Mouse (Mus musculus) embryonic facial prominence, embryonic 13.5 days (tissue): ENCODE measurements around the gene Itgb5. TPM values are rescaled to one million over a fixed set of nuclear protein-coding genes. Genes with fewer than 3 reads are reported as not detected.

Source experiments
- ATAC-seq: fragments of 200-750 bp; cut with Nextera tagmentation; 2 replicates; pipeline ENCODE4 v1.8.0; 2017; ENCODE audit warnings: low read depth; ENCODE audit not compliant: insufficient number of reproducible peaks, insufficient read depth, low FRiP score, low TSS enrichment
- H3K27ac ChIP-seq: fragments of 300-500 bp; sonication (generic); 2 replicates; pipeline ENCODE4 v1.5.1; 2015; ENCODE audit warnings: moderate library complexity, mild to moderate bottlenecking, inconsistent platforms
- H3K27me3 ChIP-seq: fragments of 300-500 bp; sonication (generic); 2 replicates; pipeline ENCODE4 v1.6.1; 2015; ENCODE audit warnings: mild to moderate bottlenecking, inconsistent platforms
- H3K36me3 ChIP-seq: fragments of 300-500 bp; sonication (generic); 2 replicates; pipeline ENCODE4 v1.6.1; 2015; ENCODE audit warnings: mild to moderate bottlenecking, inconsistent platforms
- H3K4me1 ChIP-seq: fragments of 300-500 bp; sonication (generic); 2 replicates; pipeline ENCODE4 v1.6.1; 2015; ENCODE audit warnings: inconsistent platforms
- H3K4me2 ChIP-seq: fragments of 300-500 bp; sonication (generic); 2 replicates; pipeline ENCODE4 v1.6.1; 2015; ENCODE audit warnings: moderate library complexity, mild to moderate bottlenecking, inconsistent platforms
- H3K4me3 ChIP-seq: fragments of 300-500 bp; sonication (generic); 2 replicates; pipeline ENCODE4 v1.5.1; 2015; ENCODE audit warnings: mild to moderate bottlenecking, inconsistent platforms
- H3K9ac ChIP-seq: fragments of 300-500 bp; sonication (generic); 2 replicates; pipeline ENCODE4 v1.6.1; 2015; ENCODE audit warnings: mild to moderate bottlenecking, inconsistent platforms
- H3K9me3 ChIP-seq: fragments of 300-500 bp; sonication (generic); 2 replicates; pipeline ENCODE4 v1.6.1; 2016; ENCODE audit warnings: inconsistent platforms
- WGBS: fragments of 180-500 bp; shearing (Covaris S2); methylation state at CpG from one replicate; pipeline ENCODE4 v1.1.7; 2015; ENCODE audit warnings: mixed read lengths; 5-methylcytosine and 5-hydroxymethylcytosine counted together
- polyA plus RNA-seq: library from polyadenylated mRNA; unstranded; fragments of >200 nt; fragmentation: Nextera tagmentation; extraction: Ambion mirVana; gene quantifications from 2 replicates; pipeline ENCODE4 v1.2.1, GENCODE M21; 2015

Itgb5 gene
- polyA plus RNA-seq, 1 experiment from 2014 or later: 47.7 TPM

DNA sequence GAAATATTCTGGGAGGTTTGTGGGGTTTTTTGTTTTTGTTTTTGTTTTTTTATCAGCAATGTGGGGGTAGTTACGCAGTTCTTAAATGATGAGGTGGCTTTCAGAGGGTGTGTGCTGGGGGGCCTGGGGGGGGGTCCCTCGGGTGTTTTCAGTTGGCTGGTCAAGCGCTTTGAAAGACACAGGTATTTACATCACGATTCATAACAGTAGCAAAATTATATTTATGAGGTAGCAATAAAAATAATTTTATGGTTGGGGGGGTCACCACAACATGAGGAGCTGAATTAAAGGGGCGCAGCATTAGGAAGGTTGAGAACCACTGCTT, 3.9 kb downstream of the Itgb5 start:
- H3K9ac ChIP-seq: peak overlapping the region; percentile 67
- no peaks in the 10 kb centered on the region for H3K27me3 ChIP-seq
- peak overlapping the region; percentile 78 for H3K4me2 ChIP-seq
- H3K36me3 ChIP-seq: no peaks in the 10 kb centered on the region
- H3K4me1 ChIP-seq: peaks cover 75% of the 10 kb centered on the region
- H3K9me3 ChIP-seq: no peaks in the 10 kb centered on the region
- peak overlapping the region; percentile 87 for H3K27ac ChIP-seq
- H3K4me3 ChIP-seq: peak overlapping the region; percentile 39
- 5% methylated on average over 5 of the region's 5 CpGs for WGBS
- no peak for ATAC-seq

DNA sequence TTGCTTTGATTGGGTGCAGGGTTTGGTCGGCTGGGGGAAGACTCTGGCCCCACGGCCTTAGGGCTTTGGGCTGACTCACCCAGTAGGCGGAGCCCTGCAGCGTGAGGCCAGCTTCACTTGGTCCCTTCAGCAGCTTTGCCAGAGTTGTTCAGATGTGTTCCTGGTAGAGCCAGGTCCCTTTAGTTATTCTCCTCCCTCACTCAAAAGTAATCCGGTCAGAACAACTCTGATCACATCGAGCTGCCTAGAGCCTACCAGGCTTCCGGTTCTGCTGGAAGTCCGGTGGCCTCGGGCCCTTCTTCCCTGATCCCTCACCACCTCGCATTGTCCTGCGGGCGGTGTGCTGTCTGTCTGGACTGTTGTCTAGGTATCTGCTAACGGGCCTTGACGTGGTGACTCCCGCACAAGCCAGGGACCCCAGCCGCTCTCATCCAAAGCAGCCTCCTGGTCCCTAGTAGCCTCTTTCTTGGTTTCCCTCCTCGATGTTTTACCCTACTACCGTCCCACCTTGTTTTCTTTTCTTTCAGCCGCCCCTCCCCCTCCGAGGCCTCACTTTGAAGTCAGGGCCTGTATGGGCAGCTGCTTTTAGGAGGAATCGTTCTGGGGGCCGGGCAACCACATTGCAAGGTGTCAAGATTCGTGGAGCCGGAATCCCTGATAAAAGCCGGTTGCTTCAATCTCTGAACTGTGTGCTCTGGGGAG, 4.5 kb downstream of the Itgb5 start:
- peak overlapping the region; percentile 67 for H3K9ac ChIP-seq
- no peaks in the 10 kb centered on the region for H3K36me3 ChIP-seq
- no peaks in the 10 kb centered on the region for H3K27me3 ChIP-seq
- H3K4me1 ChIP-seq: peaks cover 75% of the 10 kb centered on the region
- peak overlapping the region; percentile 87 for H3K27ac ChIP-seq
- peak overlapping the region; percentile 78 for H3K4me2 ChIP-seq
- WGBS: 3% methylated on average over 25 of the region's 25 CpGs
- peak overlapping the region; percentile 39 for H3K4me3 ChIP-seq
- no peaks in the 10 kb centered on the region for H3K9me3 ChIP-seq
- ATAC-seq: no peak

DNA sequence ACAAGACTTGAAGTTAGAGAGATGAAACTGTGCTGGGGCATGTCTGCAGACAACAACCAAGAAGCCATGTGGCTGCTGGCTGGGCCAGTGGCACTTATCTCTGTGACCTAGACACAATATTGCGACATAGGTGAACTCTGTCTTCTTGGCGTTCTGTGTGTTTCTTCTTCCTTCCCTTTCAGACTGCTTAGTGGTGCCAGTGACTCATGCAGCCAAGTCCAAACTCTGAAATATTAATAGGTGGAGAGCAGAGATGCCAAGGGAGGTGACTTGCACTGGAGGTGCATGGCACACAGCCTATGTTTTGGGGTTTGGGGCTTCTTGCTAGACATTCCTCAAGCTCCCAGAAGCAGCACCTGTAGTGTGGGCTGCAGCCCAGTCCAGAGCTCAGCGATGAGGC, 7.2 kb downstream of the Itgb5 start:
- no peak overlapping the region for H3K4me3 ChIP-seq
- H3K9ac ChIP-seq: no peak overlapping the region
- H3K9me3 ChIP-seq: no peaks in the 10 kb centered on the region
- H3K27me3 ChIP-seq: no peaks in the 10 kb centered on the region
- WGBS: 85% methylated on average over 3 of the region's 3 CpGs
- H3K4me1 ChIP-seq: peaks cover 82% of the 10 kb centered on the region
- H3K27ac ChIP-seq: 0 out of 2 replicates have a peak overlapping the region, but pooled peaks have one; percentile 11
- ATAC-seq: no peak
- no peaks in the 10 kb centered on the region for H3K36me3 ChIP-seq
- H3K4me2 ChIP-seq: no peak overlapping the region

DNA sequence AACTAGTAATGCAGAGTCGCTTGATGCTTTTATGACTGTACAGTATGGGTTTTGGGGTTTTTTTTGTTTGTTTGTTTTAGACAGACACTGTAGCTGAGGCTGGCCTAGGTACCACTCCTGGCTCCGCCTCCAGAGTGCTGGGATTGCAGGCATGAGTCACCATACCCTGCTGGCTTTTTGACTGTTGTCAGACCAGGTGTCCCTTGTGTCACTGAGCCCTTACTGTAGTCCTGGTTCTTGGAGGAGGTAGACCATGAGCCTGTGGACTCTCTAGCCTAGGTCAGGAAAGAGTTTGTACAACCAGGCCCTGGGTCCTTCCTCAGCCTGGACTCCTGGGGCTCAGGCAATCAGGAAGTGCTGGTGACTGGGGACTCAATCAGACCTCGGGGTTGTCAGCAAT, 7.7 kb downstream of the Itgb5 start:
- H3K9ac ChIP-seq: no peak overlapping the region
- H3K27me3 ChIP-seq: no peaks in the 10 kb centered on the region
- 0 out of 2 replicates have a peak overlapping the region, but pooled peaks have one; percentile 1 for H3K4me2 ChIP-seq
- no peak for ATAC-seq
- H3K4me3 ChIP-seq: no peak overlapping the region
- peak overlapping the region; percentile 74 for H3K27ac ChIP-seq
- H3K9me3 ChIP-seq: no peaks in the 10 kb centered on the region
- peaks cover 77% of the 10 kb centered on the region for H3K4me1 ChIP-seq
- 77% methylated on average over 3 of the region's 3 CpGs for WGBS
- no peaks in the 10 kb centered on the region for H3K36me3 ChIP-seq

DNA sequence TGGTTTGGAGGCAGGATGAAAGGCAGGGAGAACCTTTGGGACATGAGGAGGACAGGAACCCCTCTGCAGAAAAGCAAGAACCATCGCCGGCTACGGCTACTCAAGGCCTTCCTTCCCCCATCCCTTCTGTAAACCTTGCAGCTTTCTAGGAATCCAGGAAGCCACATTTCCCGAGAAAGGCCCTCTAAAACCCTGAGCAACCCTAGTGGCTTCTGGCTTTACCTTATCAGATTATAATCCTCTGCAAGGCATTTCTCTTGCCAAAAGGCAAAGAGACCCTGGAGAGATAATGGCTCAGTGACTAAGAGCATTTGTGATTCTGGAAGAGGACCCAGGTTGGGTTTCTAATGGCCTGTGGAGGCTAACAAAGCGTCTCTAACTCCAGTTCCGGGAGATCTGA, 11.2 kb downstream of the Itgb5 start:
- peaks cover 48% of the 10 kb centered on the region for H3K4me1 ChIP-seq
- no peaks in the 10 kb centered on the region for H3K9me3 ChIP-seq
- no peaks in the 10 kb centered on the region for H3K27me3 ChIP-seq
- H3K9ac ChIP-seq: 0 out of 2 replicates have a peak overlapping the region, but pooled peaks have one; percentile 36
- H3K4me2 ChIP-seq: no peak overlapping the region; the same call in 1 of the 2 replicates
- no peak for ATAC-seq
- no peak overlapping the region for H3K4me3 ChIP-seq
- H3K27ac ChIP-seq: peak overlapping the region; percentile 64
- H3K36me3 ChIP-seq: 0 out of 2 replicates have a peak, but pooled peaks cover 4% of the 10 kb centered on the region
- 49% methylated on average over 6 of the region's 6 CpGs for WGBS

DNA sequence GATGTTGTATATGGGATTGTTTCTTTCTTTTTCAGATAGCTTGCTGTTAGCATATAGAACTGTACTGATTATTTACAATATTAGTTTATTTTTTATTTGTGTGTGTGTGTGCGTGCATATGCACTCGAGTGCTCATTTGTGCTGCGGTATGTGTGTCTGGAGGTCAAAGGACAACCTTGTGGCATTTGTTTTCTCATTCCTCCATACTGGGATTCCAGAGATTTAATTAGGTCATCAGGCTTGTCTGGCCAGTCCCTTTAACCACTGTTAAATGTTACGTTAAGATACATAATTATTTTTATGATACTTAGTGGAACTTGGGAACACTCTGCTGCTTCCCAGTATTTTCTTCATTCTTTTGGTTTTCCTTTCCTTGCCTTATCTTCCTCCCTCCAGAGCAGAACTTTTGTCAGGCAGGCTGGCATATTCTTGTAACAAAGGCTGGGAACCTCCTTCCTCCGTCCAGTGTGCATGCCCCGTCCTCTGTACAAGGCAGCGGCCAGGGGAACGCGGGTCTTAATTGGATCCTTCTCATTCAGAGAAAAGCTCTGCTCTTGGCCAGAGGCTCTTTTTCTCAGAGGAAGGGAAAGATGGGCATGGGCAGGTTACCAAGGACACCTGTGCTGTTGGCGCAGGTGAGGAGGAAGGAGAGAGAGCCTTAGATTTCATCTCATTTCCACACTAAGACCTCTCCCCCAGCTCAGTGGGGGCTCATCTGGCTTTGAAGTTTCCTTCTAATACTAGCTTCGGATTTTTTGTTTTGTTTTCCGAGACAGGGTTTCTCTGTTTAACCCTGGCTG, 12.8 kb downstream of the Itgb5 start:
- Histone ChIP-seq H3K9ac (no peak overlapping the region), H3K27me3 (no peaks in the 10 kb centered on the region), H3K4me1 (peaks cover 35% of the 10 kb centered on the region), H3K4me2 (no peak overlapping the region), H3K9me3 (no peaks in the 10 kb centered on the region), H3K27ac (no peak overlapping the region), H3K36me3 (peaks cover 18% of the 10 kb centered on the region), H3K4me3 (no peak overlapping the region)
- ATAC-seq: no peak
- WGBS: 67% methylated on average over 12 of the region's 12 CpGs

DNA sequence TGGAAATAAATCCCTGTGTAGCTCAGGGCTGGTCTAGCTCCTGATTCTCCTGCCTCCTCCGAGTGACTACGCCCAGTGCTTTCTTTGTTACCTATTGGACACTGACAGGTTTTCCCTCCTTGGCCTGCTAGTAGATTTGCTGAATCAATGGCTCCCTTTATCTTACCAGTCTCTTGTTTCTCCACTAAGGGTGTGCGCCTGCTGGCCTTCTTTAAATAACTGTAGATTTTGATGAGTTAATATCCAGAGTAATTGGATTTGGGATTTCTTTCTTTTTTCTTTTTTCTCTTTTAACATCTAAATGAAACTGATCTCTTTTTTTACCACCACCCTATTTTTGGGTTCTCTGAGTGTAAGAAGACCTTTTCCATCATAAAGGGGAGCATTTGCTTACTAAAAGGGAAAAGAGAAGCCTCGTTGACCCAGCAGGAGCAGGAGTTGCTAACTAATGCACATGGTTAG, 14.7 kb downstream of the Itgb5 start:
- Histone ChIP-seq H3K9ac (no peak overlapping the region), H3K4me1 (peaks cover 18% of the 10 kb centered on the region), H3K4me2 (no peak overlapping the region), H3K27ac (no peak overlapping the region; the same call in 1 of the 2 replicates), H3K27me3 (no peaks in the 10 kb centered on the region), H3K36me3 (peaks cover 18% of the 10 kb centered on the region), H3K4me3 (no peak overlapping the region), H3K9me3 (no peaks in the 10 kb centered on the region)
- WGBS: 49% methylated on average over 4 of the region's 4 CpGs
- no peak for ATAC-seq

DNA sequence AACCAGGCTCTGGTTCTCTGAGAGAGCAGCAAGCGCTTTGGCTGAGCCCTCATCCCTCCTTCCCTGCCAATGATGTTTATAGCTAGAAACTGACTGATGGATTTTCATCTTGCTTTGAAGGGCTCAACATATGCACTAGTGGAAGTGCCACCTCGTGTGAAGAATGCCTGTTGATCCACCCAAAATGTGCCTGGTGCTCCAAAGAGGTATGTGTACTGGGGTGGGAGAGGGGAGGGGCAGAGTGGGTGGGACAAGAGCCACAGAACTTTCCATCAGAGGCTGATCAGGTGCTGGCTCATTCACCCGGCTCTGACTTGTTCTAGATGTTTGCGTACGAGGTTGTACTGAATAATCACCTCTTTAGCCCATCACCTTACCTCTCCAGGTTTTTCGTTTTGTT, 15.4 kb downstream of the Itgb5 start:
- no peaks in the 10 kb centered on the region for H3K9me3 ChIP-seq
- no peaks in the 10 kb centered on the region for H3K27me3 ChIP-seq
- H3K27ac ChIP-seq: 0 out of 2 replicates have a peak overlapping the region, but pooled peaks have one; percentile 11
- ATAC-seq: no peak
- H3K4me1 ChIP-seq: peaks cover 16% of the 10 kb centered on the region
- peaks cover 18% of the 10 kb centered on the region for H3K36me3 ChIP-seq
- H3K4me2 ChIP-seq: no peak overlapping the region
- WGBS: 66% methylated on average over 6 of the region's 6 CpGs
- H3K9ac ChIP-seq: no peak overlapping the region
- H3K4me3 ChIP-seq: no peak overlapping the region

DNA sequence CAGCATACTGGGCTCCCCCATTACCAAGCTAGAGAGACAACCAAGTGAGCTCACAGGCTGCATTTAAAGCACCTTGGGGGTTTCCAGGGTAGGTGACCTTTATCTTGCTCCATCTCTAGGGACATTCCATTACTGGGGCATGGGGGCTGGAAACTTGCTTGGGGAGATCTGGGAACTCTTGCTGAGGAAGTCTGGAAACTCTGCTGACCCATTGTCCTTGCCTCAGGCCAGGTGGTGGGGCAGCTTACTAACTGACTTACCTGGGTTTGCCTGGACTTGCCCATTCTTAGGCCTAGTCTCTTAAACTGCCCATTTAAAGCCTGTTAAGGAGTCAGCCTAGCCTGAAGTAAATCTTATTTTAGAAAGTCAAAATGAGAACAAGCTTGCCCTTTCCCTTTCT, 23.8 kb downstream of the Itgb5 start:
- Histone ChIP-seq H3K9ac (no peak overlapping the region), H3K4me2 (no peak overlapping the region), H3K9me3 (no peaks in the 10 kb centered on the region), H3K36me3 (peaks cover 6% of the 10 kb centered on the region), H3K4me3 (no peak overlapping the region), H3K27ac (no peak overlapping the region), H3K27me3 (no peaks in the 10 kb centered on the region), H3K4me1 (peaks cover 12% of the 10 kb centered on the region)
- ATAC-seq: no peak

DNA sequence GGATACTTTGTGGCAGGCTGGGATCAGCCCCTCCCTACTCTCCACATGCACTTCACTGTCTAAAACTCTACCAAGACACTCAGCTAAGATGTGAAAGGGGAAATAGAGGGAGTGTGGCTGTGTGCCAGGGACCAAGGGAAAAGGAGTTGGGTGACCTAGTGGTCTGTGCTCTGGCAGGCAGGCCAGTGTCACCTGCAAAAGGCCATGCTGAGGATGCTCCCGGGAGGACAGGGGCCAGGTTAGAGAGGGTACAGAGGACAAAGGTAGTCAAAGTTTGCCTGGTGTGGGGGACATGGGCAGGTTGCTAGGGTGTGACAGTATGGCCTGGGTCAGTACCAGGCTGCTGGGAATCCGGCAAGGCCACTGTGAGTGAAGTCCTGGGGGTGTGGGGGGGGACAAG, 29.3 kb downstream of the Itgb5 start:
- peaks cover 25% of the 10 kb centered on the region for H3K4me1 ChIP-seq
- no peak overlapping the region for H3K4me3 ChIP-seq
- no peak overlapping the region for H3K4me2 ChIP-seq
- 0 out of 2 replicates have a peak, but pooled peaks cover 4% of the 10 kb centered on the region for H3K36me3 ChIP-seq
- no peak overlapping the region for H3K9ac ChIP-seq
- no peak overlapping the region; the same call in 1 of the 2 replicates for H3K27ac ChIP-seq
- no peak for ATAC-seq
- no peaks in the 10 kb centered on the region for H3K9me3 ChIP-seq
- no peaks in the 10 kb centered on the region for H3K27me3 ChIP-seq
- 86% methylated on average over 2 of the region's 2 CpGs for WGBS

DNA sequence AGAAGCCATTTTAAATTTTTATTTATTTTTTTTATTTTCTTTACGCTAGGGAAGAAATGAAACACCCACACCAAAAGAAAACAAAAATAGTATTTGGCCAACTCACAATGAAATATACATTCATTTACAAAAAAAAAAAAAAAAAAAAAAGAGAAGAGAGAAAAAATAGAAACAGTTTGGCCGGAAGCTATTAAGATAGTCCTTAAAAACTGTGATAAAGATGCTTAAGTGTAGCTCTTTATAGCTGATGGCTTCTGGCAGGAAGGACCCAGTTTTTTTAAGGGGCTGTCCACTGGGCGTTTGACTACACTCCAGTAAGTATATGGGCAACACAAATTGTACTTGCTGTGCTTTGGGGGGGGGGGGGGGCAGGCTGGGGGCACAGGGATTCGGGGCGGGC, 29.9 kb downstream of the Itgb5 start:
- Histone ChIP-seq H3K27me3 (no peaks in the 10 kb centered on the region), H3K9me3 (no peaks in the 10 kb centered on the region), H3K4me1 (peaks cover 25% of the 10 kb centered on the region), H3K4me2 (no peak overlapping the region), H3K36me3 (0 out of 2 replicates have a peak, but pooled peaks cover 4% of the 10 kb centered on the region), H3K27ac (no peak overlapping the region), H3K9ac (no peak overlapping the region), H3K4me3 (no peak overlapping the region)
- ATAC-seq: no peak
- 81% methylated on average over 5 of the region's 5 CpGs for WGBS
